24 mouse cellular contexts compared by ENCODE assay signal in genomic region chr5:4870041-4870726, GRCm38 (mm10).
A peak's percentile ranks its signal among the peaks of the same experiment; 100 is the strongest.
DNase-seq lines count a peak whose midpoint lies in the region; ATAC-seq and TF ChIP-seq lines count a peak whose summit lies in the region.
"Had no signal": no experiment of that assay in that cellular context is flagged by ENCODE, and none has a peak within 500 bp of the region (broad histone marks: within the 10 kb centered on the region; RNA-seq: fewer than 3 reads in every experiment).

No protein-coding gene starts in this region.

- H3K4me2 ChIP-seq in forebrain, embryonic 11.5 days (ENCODE audit: low read depth, low read length, severe bottlenecking) = no peak overlapping the region
- no peak overlapping the region for H3K4me2 ChIP-seq in forebrain, embryonic 16.5 days (ENCODE audit: low read length)
- H3K4me2 ChIP-seq in midbrain, embryonic 15.5 days = no peak overlapping the region
- H3K4me2 ChIP-seq: embryonic facial prominence, embryonic 12.5 days; heart, embryonic 11.5 days; hindbrain, embryonic 13.5 days; liver, embryonic 11.5 days; stomach, embryonic 15.5 days had no signal

- no peaks in the 10 kb centered on the region for H3K9me3 ChIP-seq in forebrain, embryonic 11.5 days (ENCODE audit: control insufficient read depth, low read length)
- H3K9me3 ChIP-seq in forebrain, embryonic 16.5 days (ENCODE audit: control insufficient read depth, low read length) = no peaks in the 10 kb centered on the region
- H3K9me3 ChIP-seq in midbrain, embryonic 10.5 days (replicated peaks) = no peaks in the 10 kb centered on the region
- no peaks in the 10 kb centered on the region for H3K9me3 ChIP-seq in midbrain, embryonic 15.5 days
- H3K9me3 ChIP-seq in limb, embryonic 10.5 days (replicated peaks) = no peaks in the 10 kb centered on the region
- H3K9me3 ChIP-seq: embryonic facial prominence, embryonic 12.5 days; hindbrain, embryonic 13.5 days; stomach, embryonic 15.5 days had no signal

- ATAC-seq in forebrain, embryonic 11.5 days (replicated peaks; ENCODE audit: low FRiP score) = peak; percentile 29; the same call in 1 of the 2 replicates
- no peak for ATAC-seq in forebrain, embryonic 16.5 days
- ATAC-seq in midbrain, embryonic 15.5 days (replicated peaks) = no peak
- ATAC-seq: CD4-positive, CD25-positive, alpha-beta regulatory T cell, adult 4 months; inflammation-experienced regulatory T-cells, adult 6 months; liver, postnatal 0 days; lung, postnatal 0 days had no signal

- DNase-seq in forebrain, embryonic 11.5 days (ENCODE audit: low spot score) = no peak
- peak; percentile 60 for DNase-seq in midbrain, embryonic 10.5 days (ENCODE audit: low spot score)
- DNase-seq in embryo, embryonic 10.5 days (ENCODE audit: low spot score) = peak; percentile 54
- DNase-seq in limb, embryonic 10.5 days (ENCODE audit: low spot score) = no peak
- DNase-seq in heart, adult 2 months = no peak
- no peak for DNase-seq in urinary bladder, postnatal 10 days (ENCODE audit: low spot score)
- DNase-seq: adrenal gland, postnatal 36 days; cerebellum, adult 11 months; cerebellum, postnatal 36 days; kidney, adult 18-20 months; kidney, postnatal 10 days; liver, postnatal 0 days; thymus, postnatal 25 days had no signal

- H3K9ac ChIP-seq in forebrain, embryonic 11.5 days (ENCODE audit: low read length) = peak overlapping the region; percentile 33
- no peak overlapping the region for H3K9ac ChIP-seq in forebrain, embryonic 16.5 days (replicated peaks; ENCODE audit: low read depth, low read length)
- H3K9ac ChIP-seq in midbrain, embryonic 15.5 days = no peak overlapping the region
- no peak overlapping the region for H3K9ac ChIP-seq in heart, adult 2 months (ENCODE audit: low read depth, low read length)
- H3K9ac ChIP-seq: embryonic facial prominence, embryonic 12.5 days; hindbrain, embryonic 13.5 days; liver, postnatal 0 days; stomach, embryonic 15.5 days had no signal

- peaks cover 23% of the 10 kb centered on the region for H3K4me1 ChIP-seq in forebrain, embryonic 11.5 days (replicated peaks; ENCODE audit: control insufficient read depth, insufficient read depth, low read length)
- H3K4me1 ChIP-seq in forebrain, embryonic 16.5 days (replicated peaks; ENCODE audit: control insufficient read depth, insufficient read depth, low read length) = peaks cover 20% of the 10 kb centered on the region
- H3K4me1 ChIP-seq in midbrain, embryonic 10.5 days = peaks cover 58% of the 10 kb centered on the region
- H3K4me1 ChIP-seq in midbrain, embryonic 15.5 days = peaks cover 25% of the 10 kb centered on the region
- peaks cover 17% of the 10 kb centered on the region for H3K4me1 ChIP-seq in limb, embryonic 10.5 days
- no peaks in the 10 kb centered on the region for H3K4me1 ChIP-seq in heart, adult 2 months (ENCODE audit: control insufficient read depth, insufficient read depth, low read length)

- TF ChIP-seq CTCF in heart, adult 2 months (IDR thresholded peaks at IDR 0.05) = no peak

- no peaks in the 10 kb centered on the region for H3K36me3 ChIP-seq in forebrain, embryonic 11.5 days (ENCODE audit: control insufficient read depth, insufficient read depth, low read length)
- no peaks in the 10 kb centered on the region for H3K36me3 ChIP-seq in forebrain, embryonic 16.5 days (ENCODE audit: control insufficient read depth, insufficient read depth)
- no peaks in the 10 kb centered on the region for H3K36me3 ChIP-seq in midbrain, embryonic 10.5 days
- no peaks in the 10 kb centered on the region for H3K36me3 ChIP-seq in midbrain, embryonic 15.5 days (replicated peaks)
- no peaks in the 10 kb centered on the region for H3K36me3 ChIP-seq in limb, embryonic 10.5 days
- no peaks in the 10 kb centered on the region for H3K36me3 ChIP-seq in heart, adult 2 months (ENCODE audit: control insufficient read depth, insufficient read depth, low read length)
- H3K36me3 ChIP-seq: embryonic facial prominence, embryonic 12.5 days; hindbrain, embryonic 13.5 days; stomach, embryonic 15.5 days had no signal

- TF ChIP-seq POLR2A in heart, adult 2 months (IDR thresholded peaks at IDR 0.05; ENCODE audit: insufficient read depth, low read depth, low read length) = no peak

- no peak for TF ChIP-seq EP300 in heart, adult 2 months (IDR thresholded peaks at IDR 0.05; ENCODE audit: insufficient read depth, low read depth, low read length)

- no peak overlapping the region for H3K4me3 ChIP-seq in forebrain, embryonic 11.5 days (ENCODE audit: low read depth, low read length)
- no peak overlapping the region for H3K4me3 ChIP-seq in forebrain, embryonic 16.5 days (replicated peaks; ENCODE audit: low read length)
- no peak overlapping the region for H3K4me3 ChIP-seq in midbrain, embryonic 10.5 days
- H3K4me3 ChIP-seq in midbrain, embryonic 15.5 days = no peak overlapping the region
- no peak overlapping the region for H3K4me3 ChIP-seq in limb, embryonic 10.5 days
- H3K4me3 ChIP-seq in heart, adult 2 months = no peak overlapping the region
- H3K4me3 ChIP-seq: embryonic facial prominence, embryonic 12.5 days; hindbrain, embryonic 13.5 days; stomach, embryonic 15.5 days had no signal

- WGBS in forebrain, embryonic 11.5 days = 11% methylated on average over 4 of the region's 4 CpGs
- 16% methylated on average over 4 of the region's 4 CpGs for WGBS in forebrain, embryonic 16.5 days
- WGBS in midbrain, embryonic 10.5 days = 20% methylated on average over 4 of the region's 4 CpGs
- WGBS in midbrain, embryonic 15.5 days = 24% methylated on average over 4 of the region's 4 CpGs
- 74% methylated on average over 4 of the region's 4 CpGs for WGBS in limb, embryonic 10.5 days
- WGBS in heart, adult 2 months = 90% methylated on average over 4 of the region's 4 CpGs

- no peaks in the 10 kb centered on the region; the same call in 1 of the 2 replicates for H3K27me3 ChIP-seq in forebrain, embryonic 11.5 days (ENCODE audit: control insufficient read depth, insufficient read depth, low read length)
- no peaks in the 10 kb centered on the region for H3K27me3 ChIP-seq in forebrain, embryonic 16.5 days (replicated peaks; ENCODE audit: control insufficient read depth, insufficient read depth, low read length)
- peaks cover 12% of the 10 kb centered on the region; the same call in 1 of the 2 replicates for H3K27me3 ChIP-seq in midbrain, embryonic 10.5 days (ENCODE audit: low read depth, poor library complexity, severe bottlenecking)
- H3K27me3 ChIP-seq in midbrain, embryonic 15.5 days (replicated peaks) = no peaks in the 10 kb centered on the region
- H3K27me3 ChIP-seq in limb, embryonic 10.5 days (ENCODE audit: low read depth, poor library complexity, severe bottlenecking) = no peaks in the 10 kb centered on the region
- H3K27me3 ChIP-seq in heart, adult 2 months (ENCODE audit: control insufficient read depth, insufficient read depth, low read length) = no peaks in the 10 kb centered on the region
- H3K27me3 ChIP-seq: embryonic facial prominence, embryonic 12.5 days; stomach, embryonic 15.5 days had no signal

- intact Hi-C loops in heart, adult 2 months (cut with DNase I) = no loop called here

- H3K27ac ChIP-seq in forebrain, embryonic 11.5 days (ENCODE audit: low read depth, low read length) = peak overlapping the region; percentile 74
- H3K27ac ChIP-seq in forebrain, embryonic 16.5 days (ENCODE audit: low read length) = no peak overlapping the region
- peak overlapping the region; percentile 86 for H3K27ac ChIP-seq in midbrain, embryonic 10.5 days (replicated peaks)
- no peak overlapping the region for H3K27ac ChIP-seq in midbrain, embryonic 15.5 days
- H3K27ac ChIP-seq in limb, embryonic 10.5 days = 0 out of 2 replicates have a peak overlapping the region, but pooled peaks have one; percentile 36
- no peak overlapping the region for H3K27ac ChIP-seq in heart, adult 2 months
- H3K27ac ChIP-seq: embryonic facial prominence, embryonic 12.5 days; hindbrain, embryonic 13.5 days; macrophage; stomach, embryonic 15.5 days had no signal

- no peaks in the 10 kb centered on the region for H3K79me2 ChIP-seq in heart, adult 2 months (replicated peaks; ENCODE audit: control insufficient read depth, insufficient read depth, low read length)

Comparison
In these comparisons a context has a peak if more than half of its experiments do, and no peak if none do; other contexts are left out.
1. H3K27ac ChIP-seq: peak in forebrain, embryonic 11.5 days (single experiment), midbrain, embryonic 10.5 days (single experiment) and limb, embryonic 10.5 days (single experiment); none in forebrain, embryonic 16.5 days (single experiment), midbrain, embryonic 15.5 days (single experiment) and heart, adult 2 months (single experiment).
2. DNase-seq: peak in midbrain, embryonic 10.5 days (single experiment) and embryo, embryonic 10.5 days (single experiment); none in forebrain, embryonic 11.5 days (single experiment), limb, embryonic 10.5 days (single experiment), heart, adult 2 months (0 of 2) and urinary bladder, postnatal 10 days (single experiment).